Mouse (Mus musculus) splenic B cell, adult 2 months (primary cell): ENCODE measurements at regions not wholly inside any gene's neighbourhood (a gene's known extent, or its start where the extent isn't known, plus 50 kb on each side); places are given as distances from the start of the nearest gene placed in this dataset.
A peak's percentile ranks its signal among the peaks of the same experiment; 100 is the strongest.

Experiments
- DNase-seq: peaks from one replicate; pipeline ENCODE4 v3.0.0-alpha.2; 2011; ENCODE audit warnings: low read depth, low spot score
- H3K27me3 ChIP-seq: 2 replicates; pipeline ENCODE4 v1.6.1; 2012; ENCODE audit warnings: mild to moderate bottlenecking, low read length, moderate library complexity, mixed read lengths; ENCODE audit not compliant: control insufficient read depth, poor library complexity, insufficient read depth, severe bottlenecking
- H3K36me3 ChIP-seq: 2 replicates; pipeline ENCODE4 v1.6.1; 2012; ENCODE audit warnings: mild to moderate bottlenecking, low read length, moderate library complexity, mixed read lengths; ENCODE audit not compliant: control insufficient read depth, poor library complexity, insufficient read depth, severe bottlenecking

DNA sequence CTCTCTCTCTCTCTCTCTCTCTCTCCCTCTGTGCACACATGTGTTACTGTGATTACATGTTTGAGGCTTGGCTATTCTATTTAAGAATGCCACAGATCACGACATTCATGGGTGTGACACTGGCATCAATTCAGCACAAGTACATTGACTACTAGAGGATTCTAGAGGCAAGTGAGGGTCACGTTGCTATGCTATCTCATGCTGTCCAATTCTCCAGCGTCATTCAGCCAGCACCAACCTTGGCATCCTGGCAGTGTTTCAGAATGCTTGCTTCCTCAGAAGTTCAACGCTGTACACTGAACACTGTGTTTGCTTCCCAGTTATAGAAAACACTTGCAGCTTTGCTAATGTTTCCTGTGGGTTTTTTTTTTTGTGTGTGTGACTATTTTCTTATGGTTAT, 167.6 kb downstream of the Fam198b start:
- Histone ChIP-seq H3K27me3 (no peaks in the 10 kb centered on the region), H3K36me3 (no peaks in the 10 kb centered on the region)
- no peak for DNase-seq

DNA sequence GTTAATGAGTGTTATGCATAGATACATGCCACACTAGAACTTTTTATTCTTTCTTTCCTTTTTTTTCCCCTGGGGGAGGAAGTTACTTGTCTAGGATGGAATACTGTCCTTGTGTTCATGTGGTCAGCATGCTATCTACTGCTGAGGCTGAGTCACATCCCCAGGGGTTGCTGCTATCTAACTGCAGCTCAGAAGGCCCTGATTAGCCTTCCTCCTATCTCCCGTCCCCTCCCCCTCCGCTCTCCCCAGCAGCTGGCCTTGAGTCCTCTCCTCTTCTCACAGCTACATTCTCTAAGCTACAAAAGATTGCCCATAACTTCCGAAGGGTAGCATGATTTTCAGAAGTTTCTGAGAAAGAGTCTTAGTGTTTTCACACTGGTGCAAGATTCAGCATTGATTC, 168.5 kb downstream of the Fam198b start:
- DNase-seq = no peak
- Histone ChIP-seq H3K36me3 (no peaks in the 10 kb centered on the region), H3K27me3 (no peaks in the 10 kb centered on the region)

DNA sequence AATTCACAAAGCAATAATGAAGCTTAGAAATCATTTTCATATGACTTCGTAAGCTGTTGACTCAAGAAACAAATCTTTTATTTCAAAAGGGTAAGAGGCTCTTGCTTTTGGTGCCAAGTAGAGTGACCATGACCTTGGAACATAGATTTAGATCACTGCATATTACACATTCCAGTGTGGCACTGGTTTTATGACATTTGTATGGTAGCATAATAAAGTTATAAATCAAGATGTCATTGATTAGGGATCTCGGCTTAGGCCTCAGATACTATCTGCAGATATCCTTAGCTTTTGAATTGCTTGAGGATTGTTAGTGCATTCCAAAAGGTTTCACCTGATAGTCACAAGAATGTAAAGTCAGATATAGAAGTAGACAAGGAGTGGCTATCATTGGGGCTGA, 169.1 kb downstream of the Fam198b start:
- Histone ChIP-seq H3K36me3 (no peaks in the 10 kb centered on the region), H3K27me3 (no peaks in the 10 kb centered on the region)
- DNase-seq = no peak

DNA sequence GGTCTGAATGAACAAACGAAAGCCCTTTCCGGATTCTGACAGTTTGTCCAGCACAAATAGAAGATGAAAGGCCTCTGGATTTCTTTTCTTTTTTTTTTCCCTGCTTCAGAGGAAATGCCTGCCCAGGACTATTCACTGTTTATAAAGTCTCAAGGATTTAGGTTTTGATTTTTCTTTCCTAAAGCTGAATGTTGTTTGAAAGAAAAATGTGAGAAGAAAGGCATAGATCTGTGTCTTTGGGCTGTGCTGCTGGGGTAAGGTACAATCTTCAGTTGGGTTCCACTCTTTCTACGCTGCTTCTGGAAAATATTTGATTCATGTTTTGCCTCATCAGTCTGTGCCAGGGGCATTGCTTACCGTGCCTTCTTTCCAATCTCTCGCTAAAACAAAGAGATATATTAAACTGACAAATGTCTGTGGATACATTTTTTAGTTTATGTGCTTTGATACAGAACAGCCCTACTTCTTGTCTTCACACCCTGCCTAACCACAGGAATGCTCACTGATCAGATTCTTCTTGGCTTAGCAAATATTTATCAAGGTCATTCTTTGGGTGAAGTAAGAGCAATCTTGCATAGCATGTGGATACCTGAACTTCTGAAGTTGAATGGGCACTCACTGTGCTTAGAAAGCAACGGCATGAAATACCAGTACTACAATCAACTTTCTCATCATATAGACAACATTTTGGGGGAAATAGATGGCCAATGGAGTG, 172.5 kb downstream of the Fam198b start:
- no peaks in the 10 kb centered on the region for H3K36me3 ChIP-seq
- H3K27me3 ChIP-seq = no peaks in the 10 kb centered on the region
- no peak for DNase-seq

DNA sequence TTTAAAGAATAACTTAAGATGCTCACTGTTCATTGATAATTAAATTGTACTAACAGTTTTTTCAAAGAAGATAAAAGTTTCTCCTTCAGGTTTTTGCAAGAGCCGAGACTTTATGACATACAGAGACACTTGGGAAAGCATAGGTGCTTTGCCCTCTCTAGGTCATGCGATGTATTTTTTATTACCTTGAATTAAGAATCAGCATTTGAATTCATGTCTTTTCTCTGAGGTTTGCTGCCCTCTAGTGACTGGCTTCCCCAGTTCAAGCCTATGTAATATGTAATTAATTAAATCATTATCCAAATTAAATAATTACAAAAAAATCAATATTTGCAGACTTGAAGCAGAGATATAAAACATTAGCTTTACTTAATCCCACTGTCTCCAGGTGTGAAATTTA, 174.4 kb downstream of the Fam198b start:
- no peaks in the 10 kb centered on the region for H3K27me3 ChIP-seq
- H3K36me3 ChIP-seq = no peaks in the 10 kb centered on the region
- peak; percentile 44 for DNase-seq

DNA sequence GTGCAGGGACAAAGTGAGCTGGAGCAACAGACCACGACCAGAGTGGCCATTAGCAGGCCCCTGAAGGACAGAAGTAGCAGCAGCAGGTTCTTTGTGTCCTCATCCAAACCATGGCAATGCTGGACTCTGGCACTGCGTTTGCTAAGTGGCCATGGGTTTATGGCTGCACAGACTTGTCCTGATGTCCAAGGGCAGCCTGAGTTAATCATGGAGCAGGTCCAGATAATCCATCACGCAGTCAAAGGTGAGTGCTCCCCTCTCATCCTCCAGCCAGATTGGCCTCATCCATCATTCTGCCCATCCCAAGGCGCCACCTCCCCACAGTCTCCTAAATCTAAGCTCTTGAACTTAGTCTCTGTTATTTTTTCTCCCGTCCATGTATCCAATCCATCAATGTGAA, 186.4 kb downstream of the Fam198b start:
- Histone ChIP-seq H3K36me3 (no peaks in the 10 kb centered on the region), H3K27me3 (no peaks in the 10 kb centered on the region)
- DNase-seq = no peak

DNA sequence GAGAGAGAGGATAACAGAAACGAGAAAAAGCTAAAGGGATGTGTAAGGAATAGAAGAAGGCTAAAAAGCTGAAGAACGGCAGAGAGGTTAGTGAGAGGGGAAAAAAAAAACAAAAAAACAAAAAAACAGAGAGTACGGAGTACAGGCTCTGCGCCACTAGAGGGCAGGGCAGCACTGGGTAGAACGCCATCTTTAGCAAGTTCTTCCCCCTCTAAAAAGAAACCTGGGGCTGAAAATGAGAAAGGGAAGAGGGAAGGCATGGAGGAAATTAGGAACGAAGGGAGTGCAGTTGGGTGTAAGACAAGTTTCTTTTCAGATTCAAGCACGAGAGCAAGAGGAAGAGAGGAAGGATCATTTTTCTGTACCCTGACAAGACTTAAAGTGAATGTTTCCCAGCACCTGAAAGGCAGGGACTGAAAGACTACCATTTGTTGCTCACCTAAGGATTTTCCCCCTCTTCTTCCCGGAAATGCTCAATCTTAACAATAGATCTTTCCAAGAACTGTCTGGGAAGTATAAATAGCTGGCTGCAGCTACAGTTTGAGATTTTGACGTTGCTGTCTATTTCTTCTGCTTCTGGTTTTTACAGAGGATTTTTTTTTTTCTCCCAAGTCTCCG, 195.6 kb downstream of the Fam198b start:
- Histone ChIP-seq H3K27me3 (no peaks in the 10 kb centered on the region), H3K36me3 (no peaks in the 10 kb centered on the region)
- peak; percentile 57 for DNase-seq

DNA sequence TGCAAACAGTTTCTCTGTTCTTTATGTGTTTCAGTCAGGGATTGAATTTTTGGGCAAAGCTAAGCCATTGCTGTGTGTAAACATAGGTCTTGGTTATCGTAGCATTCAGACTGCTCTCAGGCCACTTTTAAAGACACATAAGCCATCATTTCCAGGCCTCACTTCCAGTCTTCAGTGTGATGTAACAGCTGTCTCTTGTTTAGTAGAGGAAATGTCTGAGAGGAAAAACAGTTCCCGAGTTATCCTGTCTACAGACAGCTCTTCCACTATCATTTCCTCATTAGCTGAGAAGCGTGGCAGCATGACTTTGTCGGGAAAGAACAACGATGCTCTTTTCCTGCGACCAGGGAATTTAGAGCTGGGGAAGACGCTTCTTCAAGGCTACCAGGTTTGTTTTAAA, 196.9 kb downstream of the Fam198b start:
- no peaks in the 10 kb centered on the region for H3K36me3 ChIP-seq
- H3K27me3 ChIP-seq = no peaks in the 10 kb centered on the region
- DNase-seq = no peak

DNA sequence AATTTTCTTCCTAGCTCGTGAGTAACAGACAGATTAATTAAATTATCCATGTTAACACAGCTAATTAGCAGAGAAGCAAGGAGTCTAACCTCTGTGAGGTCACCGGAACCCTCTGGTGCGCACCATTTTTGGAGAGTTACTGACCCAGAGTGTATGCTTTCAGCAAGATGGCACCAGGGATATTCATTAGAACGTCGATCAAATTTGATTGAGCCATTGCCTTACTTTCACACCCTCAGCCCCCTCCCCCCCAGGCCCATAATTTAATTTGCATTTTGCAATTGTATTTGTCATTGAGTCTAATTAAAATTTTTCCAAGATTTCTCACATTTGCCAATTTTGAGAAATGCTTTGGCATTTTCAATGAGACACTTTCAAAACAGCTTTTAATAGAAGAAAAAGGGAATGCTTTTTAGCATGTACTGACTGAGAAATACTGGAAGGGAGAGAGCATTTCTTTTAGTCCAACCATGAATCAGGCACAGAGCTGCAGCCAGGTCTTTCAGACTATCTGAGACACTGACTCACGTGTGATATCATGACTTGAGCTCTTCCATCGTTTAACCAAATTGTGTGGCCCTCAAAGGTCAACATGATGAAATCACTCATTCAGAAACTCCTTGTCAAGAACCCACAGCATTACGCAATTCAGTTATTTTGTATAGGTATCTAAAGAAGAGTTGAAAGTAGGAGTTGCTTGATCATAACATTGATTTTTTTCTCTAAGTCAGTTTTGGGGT, 198.6 kb downstream of the Fam198b start:
- Histone ChIP-seq H3K27me3 (no peaks in the 10 kb centered on the region), H3K36me3 (no peaks in the 10 kb centered on the region)
- no peak for DNase-seq

DNA sequence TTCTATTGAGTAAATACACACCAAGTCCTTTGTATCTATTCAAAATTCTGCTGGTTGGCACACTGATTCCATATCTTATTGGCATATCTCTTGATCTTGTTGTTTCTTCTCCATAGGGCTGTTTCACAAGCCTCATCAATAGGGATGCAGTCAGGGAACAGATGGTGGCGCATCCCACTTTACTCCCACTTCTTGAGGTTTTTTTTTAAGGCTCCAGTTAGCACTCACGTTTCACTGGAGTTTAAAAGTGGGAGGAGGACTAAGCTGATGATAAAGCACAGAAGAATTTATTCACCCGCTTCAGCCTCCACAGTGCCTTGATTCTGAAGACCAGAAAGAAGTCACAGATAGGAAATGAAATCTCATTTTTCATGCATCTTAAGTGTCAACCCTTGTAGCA, 199.8 kb downstream of the Fam198b start:
- Histone ChIP-seq H3K36me3 (no peaks in the 10 kb centered on the region), H3K27me3 (no peaks in the 10 kb centered on the region)
- no peak for DNase-seq

DNA sequence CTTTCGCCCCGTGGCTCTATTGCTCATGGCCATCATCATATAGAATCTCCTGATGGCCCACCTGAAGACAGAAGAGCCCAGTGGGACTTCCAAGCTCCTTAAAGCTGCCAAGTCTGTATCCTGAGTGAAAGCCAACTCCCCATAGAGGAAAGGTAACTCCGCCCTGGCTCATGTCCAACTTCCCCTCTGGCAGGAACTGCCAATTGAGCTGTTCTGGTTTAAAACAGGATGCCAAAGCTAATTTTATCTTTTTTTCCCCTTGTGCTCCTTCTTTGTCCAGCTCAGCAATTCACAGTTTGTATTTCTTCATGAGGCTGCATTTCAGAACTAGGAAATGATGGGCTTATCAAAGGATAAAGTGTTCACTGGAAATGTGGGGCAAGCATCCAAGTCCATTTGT, 215.3 kb downstream of the Fam198b start:
- DNase-seq = no peak
- Histone ChIP-seq H3K27me3 (no peaks in the 10 kb centered on the region), H3K36me3 (no peaks in the 10 kb centered on the region)

DNA sequence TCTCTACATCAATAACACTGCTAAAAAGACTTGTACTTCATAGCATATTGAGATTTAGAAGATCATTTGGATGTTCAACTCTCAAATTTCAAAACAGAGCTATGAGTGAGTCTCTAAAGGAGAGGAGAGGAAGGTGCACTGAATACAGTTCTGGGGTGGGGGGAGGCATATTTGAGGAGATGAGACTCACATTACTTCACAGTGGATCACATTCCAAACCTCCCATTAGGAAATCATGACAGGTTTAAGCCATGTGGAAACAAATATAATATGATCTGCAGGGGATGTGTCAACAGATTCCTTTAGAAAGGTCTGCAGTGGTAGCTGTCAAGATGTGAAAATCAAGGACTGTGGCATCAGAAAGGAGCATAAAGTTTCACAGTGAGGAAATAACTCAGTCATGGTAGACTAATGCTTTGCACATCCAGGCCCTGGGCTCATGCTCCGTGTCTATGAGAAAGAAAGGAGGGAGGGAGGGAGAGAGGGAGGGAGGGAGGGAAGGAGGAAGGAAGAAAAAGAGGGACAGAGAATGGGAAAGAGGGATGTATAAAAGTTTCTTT, 235.9 kb downstream of the Fam198b start:
- H3K36me3 ChIP-seq = no peaks in the 10 kb centered on the region
- no peaks in the 10 kb centered on the region for H3K27me3 ChIP-seq
- no peak for DNase-seq

DNA sequence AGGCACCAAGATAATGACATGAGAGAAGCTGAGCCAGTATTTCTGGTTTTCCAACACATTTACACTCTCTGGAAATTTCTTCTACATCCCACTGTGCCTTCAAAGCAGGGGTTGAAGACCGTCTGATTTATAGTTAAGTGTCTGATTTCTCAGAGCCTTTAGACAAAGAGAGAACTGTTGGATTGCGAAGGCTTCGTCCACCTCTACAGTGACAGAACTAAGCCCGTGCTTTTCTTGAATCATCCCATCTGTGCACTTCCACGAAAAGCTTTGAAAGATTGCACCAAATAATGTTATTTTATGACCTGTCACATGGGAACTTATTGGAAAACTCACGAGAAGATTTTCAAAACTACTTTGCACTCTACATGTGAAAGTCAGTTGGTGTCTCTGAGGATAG, 239.3 kb downstream of the Fam198b start:
- no peak for DNase-seq
- H3K36me3 ChIP-seq = no peaks in the 10 kb centered on the region
- no peaks in the 10 kb centered on the region for H3K27me3 ChIP-seq

DNA sequence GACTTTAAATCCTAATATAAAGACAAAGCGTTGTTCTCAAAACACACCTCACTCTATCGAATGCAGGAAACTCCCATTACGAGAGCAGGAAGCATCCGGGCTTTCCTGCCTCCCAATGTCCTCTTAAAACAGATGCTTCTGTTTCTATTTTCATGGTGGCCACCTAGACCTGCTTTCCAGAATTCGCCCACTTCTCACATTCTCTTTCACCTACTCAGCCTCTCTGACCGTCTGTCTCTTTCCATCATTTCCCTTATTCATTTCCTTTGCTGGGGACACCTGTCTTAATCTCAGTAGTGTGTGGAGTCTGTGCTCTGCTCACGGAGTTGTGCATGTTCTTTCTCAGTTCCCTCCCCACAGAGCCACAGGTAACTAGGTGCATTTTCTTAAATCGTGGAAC, 240.3 kb downstream of the Fam198b start:
- Histone ChIP-seq H3K27me3 (no peaks in the 10 kb centered on the region), H3K36me3 (no peaks in the 10 kb centered on the region)
- DNase-seq = no peak

DNA sequence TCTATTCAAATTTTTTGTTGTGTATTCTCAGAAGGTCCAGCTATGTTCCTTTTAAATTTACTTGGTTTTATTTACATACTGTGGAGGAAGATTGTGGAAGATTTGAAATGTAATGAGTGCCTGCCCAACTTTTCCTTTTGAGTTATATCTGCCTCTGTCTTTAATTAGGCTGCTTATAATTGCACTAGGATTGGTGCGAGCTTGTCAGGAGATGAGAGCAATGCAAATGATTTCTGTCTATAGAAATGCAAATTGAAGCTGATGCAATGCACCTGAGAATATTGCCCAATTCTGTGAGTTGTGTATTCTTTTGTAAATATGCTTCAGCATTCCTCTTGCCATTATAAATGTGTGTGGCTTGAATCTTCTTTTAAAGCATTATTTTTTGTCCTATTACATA, 257.4 kb downstream of the Fam198b start:
- Histone ChIP-seq H3K36me3 (no peaks in the 10 kb centered on the region), H3K27me3 (no peaks in the 10 kb centered on the region)
- DNase-seq = no peak
